Mouse (Mus musculus) cerebral cortex, adult 2 months (tissue): ENCODE measurements around the gene Atp6v1d.

Experiments
- WGBS: fragments of 180-500 bp; shearing (Covaris S2); methylation state at CpG from one replicate; pipeline ENCODE4 v1.1.7; 2018; 5-methylcytosine and 5-hydroxymethylcytosine counted together

The Atp6v1d gene

DNA sequence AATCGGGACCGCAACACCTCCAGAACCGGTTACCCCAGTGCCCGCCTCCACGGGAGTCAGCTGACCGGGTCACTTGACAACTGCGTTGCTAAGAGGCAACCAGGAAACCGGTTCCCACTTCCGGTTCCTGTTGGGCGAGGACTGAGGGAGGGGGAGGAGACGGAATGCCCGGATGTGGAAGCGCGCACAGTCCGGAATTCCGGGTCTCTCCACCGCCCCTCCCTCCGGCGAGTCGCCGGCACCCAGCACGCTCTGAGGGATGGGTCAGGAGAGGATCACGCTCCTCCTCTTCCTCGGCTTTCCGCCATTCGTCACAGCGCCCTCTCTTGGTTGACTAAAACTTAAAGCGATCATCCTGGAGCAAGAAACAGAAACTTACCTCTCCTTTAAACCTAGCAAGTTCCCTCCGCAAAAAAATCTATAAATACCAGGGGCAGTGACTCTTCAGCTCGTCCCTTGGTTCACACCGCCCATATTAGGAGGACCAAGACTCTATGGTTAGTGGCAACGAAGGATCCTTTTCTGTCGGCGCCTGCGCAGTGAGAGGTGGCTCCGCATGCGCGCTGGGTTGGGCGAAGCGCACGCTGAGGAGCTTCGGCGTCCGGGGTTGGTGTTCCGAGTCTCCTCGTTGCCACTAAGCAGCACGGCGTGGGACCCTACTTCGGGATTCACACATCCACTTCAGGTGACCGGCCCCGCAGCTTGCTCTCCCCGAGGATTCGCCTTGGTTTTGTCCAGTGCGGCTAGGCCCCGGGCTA lies at the start of gene Atp6v1d, which contains the start of gene Eif2s1:
TSS of gene Atp6v1d (minus strand) at position 143 of the 758 bp plus-strand sequence.
TSS of gene Eif2s1 (plus strand) at position 324 of the 758 bp plus-strand sequence.
- under 1% methylated on average over 55 of the region's 55 CpGs for WGBS

DNA sequence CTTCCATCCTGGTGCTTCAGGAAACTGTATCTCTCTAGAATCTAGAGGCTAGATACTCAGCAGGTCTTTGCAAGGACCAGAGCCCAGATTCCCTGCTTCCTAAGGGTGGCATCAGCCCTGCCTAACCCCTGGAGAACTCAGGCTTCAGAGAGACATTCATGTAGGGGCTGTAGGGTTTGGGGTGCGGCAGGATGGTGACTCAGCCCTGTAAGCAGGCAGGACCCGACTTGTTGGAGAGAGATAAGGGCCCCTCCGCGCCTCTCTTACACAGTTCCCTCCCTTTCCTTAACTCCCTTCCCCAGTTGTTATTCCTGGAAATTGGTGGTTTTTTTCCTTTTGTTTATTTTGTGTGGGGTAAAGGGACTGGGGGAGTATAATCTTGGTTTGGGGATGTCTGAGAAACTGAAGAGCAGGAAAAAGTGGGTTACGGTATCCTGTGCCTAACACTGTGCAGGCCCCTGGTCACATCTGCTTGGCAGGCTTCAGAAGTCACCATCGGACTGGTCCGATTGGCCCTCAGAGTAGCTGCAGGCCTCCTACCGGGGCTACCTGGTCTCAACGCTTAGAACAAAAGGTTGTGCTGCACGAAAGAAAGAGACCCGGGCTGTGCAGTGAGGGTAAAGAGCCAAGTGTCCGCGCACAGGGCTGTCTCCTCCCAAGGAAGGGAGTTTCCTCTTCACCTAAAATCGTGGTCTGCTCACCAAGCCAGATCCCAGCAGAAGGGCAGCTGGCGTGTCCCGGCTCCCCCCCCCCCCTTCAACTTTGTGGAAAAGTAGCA lies 49.4 kb upstream of the Atp6v1d start:
- 35% methylated on average over 16 of the region's 16 CpGs for WGBS

DNA sequence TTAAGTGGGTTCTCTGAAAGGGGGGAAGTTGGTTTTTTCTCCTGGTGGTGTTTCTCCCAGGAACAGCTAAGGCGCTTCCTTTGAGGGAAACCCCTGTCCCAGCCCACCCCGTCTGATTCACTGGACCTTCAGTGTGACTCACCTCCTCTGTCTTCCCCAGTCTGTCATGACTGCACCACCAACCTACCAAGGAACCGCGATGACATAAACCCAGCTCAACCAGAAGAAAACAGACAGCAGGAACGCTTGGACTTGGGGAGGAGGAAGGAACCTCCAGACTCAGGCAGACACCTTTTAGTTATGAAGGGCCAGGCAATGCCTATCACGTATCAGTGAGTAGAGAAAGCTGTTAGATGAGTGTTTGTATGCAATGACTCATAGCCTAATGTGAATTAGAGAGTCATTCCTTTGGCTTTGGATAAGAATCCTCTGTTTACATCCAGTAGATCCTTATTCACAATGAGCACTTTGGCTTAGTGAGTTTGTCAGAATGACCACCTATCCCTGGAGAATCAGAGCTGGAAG lies 46.7 kb upstream of the Atp6v1d start:
- WGBS: 69% methylated on average over 6 of the region's 6 CpGs

DNA sequence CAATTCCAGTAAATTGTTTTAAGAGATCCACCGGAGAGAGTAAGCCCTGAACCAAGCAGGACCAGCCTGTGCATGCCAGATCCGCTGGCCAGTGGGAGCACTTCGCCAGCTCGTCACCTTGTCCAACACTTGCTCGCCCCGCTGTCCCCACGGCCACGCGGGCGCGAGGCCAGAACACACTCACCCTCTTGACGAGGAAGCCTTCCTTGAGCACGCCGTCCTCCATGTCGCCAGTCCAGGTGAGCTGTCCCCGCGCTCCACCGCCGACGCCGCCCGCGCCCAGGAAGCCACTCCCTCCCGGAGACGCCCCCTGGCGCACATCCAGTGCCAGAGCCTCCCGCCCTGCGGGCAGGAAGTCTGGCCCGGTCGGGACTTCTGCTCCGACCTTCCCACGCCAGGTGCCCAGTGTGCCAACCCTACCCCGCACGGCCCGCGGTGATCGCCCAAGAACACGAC lies 45.3 kb upstream of the Atp6v1d start, which contains the start of gene Plek2:
TSS of gene Plek2 (minus strand) at position 258 of the 456 bp plus-strand sequence.
- 4% methylated on average over 38 of the region's 38 CpGs for WGBS

DNA sequence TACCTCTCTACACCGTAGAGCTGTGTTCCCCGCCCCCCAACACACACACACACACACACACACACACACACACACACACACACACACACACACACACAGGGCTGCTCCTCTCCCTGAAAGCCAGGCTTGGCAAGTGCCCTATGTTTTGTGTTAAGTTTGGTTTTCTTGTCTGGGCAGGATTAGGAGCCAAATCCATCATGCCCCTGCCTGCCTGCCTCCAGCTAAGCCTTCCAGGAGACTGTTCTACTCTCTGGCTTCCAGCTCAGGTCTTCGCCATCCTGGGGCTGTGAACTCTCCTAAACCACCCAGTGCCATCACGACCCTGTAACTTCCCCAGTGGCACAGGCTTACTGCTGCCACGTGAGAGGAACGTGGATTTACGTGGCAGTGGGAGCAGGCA lies 43.1 kb upstream of the Atp6v1d start:
- 86% methylated on average over 7 of the region's 7 CpGs for WGBS

DNA sequence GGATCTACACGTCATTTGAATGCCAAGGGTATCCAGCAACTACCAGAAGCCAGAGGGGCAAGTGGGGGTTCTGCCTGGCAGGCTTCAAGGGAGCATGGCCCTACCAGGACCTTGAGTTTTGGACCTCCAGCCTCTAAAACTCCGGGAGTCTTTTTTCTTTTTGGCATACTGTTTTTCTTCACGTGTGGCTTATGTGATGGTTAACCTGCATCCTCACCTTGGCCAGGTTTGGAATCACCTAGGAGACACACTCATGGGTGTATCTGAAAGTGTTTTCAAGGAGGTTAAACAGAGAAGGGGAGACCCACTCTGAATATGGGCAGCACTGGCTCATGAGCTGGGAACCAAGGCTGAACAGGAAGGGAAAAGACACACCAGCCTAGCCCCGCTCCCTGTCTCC lies 41.9 kb upstream of the Atp6v1d start:
- WGBS: 87% methylated on average over 4 of the region's 4 CpGs

DNA sequence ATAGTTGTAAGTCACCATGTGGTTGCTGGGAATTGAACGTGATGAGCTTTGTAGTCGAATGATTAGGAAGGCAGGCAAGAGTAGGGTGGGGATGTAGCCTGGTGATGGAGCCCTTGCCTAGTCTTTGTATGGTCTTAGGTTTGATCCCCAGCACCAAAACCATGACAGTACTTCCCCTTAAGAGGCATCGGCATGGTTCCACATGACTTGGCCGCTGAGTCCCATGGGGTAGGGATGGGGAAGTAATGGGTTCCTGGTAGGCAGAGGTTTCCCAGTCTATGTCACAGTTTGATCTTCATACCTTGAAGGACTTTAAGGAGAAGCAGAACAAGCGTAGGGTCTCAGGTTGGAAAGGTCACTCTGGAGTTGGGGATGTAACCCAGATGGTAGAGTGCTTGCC lies 40.0 kb upstream of the Atp6v1d start:
- WGBS: 84% methylated on average over 5 of the region's 5 CpGs

DNA sequence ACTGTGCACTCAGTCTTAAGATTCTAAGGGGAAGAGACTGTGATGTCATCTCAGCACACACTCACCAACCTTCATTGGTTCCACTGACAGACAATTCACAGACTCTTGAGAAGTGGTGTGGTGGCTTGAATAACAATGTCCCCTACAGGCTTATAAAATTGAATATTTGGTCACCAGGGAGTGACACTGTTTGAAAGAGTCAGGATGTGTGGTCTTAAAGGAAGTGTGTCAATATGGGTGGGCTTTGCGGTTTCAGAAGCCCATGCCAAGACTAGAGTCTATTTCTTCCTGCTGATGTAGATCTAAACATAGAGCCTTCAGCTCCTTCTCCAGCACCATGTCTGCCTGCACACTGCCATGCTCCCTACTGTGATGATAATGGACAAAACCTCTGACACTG lies 36.4 kb upstream of the Atp6v1d start:
- WGBS: 94% methylated on average over 1 of the region's 1 CpGs

DNA sequence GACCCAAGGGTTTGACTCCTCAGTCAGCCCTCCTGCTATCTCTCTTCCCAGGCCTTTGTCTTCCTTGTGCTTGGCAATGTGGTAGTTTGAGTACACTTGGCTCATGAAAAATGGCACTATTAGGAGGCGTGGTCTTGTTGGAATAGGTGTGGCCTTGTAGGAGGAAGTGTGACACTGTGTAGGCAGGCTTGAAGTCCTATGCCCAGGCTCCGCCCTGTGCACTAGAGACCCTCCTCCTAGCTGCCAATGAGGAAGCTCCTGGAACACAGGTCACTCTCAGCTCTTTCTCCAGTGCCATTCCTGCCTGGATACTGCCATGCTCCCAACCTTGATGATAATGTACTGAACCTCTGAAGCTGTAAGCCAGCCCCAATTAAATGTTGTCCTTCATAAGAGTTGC lies 29.7 kb upstream of the Atp6v1d start:
- 94% methylated on average over 2 of the region's 2 CpGs for WGBS

DNA sequence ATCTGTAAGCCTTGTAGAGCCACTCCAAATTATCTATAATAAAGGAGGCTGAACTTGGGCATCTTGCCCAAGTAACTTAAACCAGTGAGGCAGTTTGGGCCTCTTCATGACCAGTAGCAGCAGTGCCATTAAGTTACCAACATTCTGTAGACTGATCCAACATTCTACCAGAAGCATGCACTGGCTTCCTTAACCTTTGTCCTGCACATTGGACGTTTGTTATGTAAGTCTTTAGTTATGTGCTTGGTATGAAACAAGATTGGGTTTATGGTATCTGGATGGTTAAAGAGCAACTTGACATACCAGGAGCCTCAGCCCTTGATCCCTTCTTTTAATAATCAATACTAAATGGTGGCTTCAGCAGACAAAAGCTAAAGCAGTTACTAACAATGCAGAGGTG lies 28.6 kb upstream of the Atp6v1d start:
- 71% methylated on average over 1 of the region's 1 CpGs for whole genome bisulfite sequencing

DNA sequence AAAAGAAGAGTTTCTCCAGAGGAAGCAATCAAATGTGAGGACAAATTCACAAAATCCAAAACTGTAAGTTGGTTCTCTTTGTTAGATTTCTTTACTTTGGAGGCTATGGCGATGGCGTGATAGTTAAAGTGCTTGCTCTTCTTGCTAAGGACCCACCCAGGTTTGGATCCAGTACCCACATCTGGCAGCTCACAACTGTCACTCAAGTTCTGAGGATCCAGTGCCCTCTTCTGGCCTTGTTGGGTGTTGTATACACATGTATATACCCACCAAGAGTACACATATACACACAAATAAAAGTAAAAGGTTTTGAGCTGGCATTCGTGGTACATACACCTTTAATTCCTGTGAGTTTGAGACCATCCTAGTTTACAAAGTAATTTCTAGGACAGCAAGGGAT lies 13.1 kb upstream of the Atp6v1d start:
- over 99% methylated on average over 3 of the region's 3 CpGs for WGBS

DNA sequence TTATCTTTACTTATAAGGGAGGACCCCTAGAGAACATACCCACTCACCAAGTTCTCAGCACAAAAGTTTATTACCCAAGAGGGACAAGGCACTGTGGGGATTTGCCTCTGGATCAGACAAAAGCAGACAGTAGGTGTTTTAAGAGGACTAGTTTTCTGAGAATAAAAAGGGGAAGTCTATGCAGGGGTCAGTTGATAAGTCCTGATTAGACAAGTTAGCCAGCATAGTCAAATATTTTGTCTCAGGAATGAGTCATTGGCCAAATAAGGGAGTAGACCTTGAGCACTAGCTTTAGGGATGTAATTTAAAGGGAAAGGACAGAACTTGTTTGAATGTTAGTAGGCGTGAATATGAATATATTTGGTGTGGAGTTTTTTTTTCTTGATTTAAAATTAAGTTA lies 6.7 kb upstream of the Atp6v1d start:
- WGBS: 74% methylated on average over 1 of the region's 1 CpGs

DNA sequence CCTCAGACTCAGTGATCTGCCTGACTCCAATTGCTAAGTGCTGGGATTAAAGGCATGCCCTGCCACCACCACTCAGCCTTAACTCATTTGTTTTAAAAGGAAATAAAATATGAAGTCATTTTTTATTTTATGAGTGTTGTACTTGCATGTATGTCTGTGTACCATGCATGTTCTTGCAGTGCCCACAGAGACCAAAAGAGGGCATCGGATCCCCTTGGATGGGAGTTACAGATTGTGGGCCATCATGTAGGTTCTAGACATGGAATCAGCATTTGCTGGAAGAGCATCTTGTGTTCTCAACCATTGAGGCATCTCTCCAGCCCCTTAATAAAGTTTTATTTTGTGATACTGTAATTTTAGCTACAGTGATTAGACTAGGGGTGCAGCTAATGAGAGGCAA lies 4.0 kb upstream of the Atp6v1d start:
- WGBS: 100% methylated on average over 1 of the region's 1 CpGs

DNA sequence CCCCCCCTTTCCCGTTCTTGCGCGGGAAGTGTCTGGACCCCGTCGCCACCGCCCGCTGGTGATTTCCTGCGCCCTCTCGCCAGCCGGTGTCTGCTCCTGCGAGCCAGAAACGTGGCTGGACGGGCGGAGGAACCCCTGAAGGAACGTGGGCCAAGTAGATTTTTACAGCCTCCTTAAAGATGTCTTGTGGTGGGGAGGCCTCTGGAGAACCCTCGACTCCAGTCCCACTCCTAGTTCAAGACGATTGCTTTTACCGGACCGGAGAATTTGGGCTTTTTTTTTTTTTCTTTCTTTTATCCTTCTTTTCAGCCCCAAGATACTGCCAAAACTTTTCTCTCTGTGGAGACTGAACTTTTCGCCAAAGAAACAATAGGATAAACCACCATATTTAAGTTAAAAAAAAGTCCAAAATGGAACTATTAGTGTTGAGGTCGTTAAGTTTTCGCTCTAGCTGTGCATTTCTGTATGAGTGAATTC lies 854 bp upstream of the Atp6v1d start:
- WGBS: 0% methylated on average over 22 of the region's 22 CpGs

DNA sequence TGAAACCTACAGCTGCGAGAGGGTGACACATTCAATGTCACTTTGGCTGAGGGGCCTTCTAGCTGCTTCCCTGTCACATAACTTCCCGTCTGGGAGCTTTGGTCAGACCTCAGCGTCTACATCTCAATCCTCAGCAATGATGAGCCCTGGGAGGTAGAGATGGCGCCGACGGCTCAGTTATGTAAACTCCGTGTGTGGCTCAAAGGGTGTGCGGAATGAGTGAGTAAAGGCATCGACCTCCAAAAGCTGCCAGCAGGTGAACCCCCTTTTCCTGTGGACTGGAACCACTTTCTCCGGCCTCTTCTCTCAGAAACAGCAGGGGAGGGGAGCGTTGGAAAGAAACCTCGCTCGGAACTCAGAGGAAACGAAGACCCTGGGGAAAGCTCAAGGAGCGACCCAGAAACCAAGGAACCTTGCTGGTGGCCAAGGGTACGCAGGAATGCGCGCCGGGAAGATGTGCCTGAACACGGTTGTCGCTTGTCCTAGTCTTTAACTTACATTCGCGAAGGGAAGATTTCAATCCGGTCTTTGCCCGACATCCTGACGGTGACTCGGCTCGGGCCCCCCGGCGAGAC lies 430 bp downstream of the Atp6v1d start:
- WGBS: under 1% methylated on average over 30 of the region's 30 CpGs

DNA sequence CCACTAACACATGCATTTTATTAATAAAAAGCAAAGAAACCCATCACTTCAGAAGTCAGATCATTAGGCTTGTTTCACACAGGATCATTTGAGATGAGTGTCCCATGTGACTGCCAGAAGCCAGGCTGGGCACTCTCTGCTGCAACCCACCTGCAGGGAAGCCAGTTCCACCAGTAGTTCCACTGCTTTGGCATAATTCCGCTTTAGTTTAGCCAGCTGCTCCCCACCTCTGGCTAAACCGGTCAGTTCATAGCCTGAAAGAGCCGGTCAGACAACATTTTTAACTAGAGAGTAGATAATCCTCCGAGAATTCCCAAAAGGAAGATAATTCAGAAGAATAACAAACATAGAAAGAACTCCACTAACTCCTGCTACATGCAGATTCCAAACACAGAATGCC lies 13.2 kb downstream of the Atp6v1d start:
- WGBS: 91% methylated on average over 4 of the region's 4 CpGs

DNA sequence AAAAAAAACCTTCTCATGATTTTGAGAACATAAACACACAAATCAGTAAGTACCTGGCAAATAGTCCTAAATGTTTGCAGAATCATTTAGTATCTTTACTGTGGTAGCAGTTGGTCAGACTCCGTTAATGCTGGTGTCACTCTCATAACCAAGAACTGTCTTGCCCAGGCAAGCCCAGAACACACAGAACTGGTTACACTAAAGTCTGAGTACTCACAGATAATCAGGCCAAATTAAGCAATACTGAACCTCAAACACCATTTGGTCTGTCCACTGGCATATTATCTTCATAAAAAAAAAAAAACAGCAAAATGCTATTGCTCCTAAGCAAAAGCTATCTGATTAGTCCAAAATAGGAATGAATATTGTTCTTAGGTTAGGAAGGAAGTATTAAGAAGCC lies 19.0 kb downstream of the Atp6v1d start:
- WGBS: 96% methylated on average over 1 of the region's 1 CpGs

DNA sequence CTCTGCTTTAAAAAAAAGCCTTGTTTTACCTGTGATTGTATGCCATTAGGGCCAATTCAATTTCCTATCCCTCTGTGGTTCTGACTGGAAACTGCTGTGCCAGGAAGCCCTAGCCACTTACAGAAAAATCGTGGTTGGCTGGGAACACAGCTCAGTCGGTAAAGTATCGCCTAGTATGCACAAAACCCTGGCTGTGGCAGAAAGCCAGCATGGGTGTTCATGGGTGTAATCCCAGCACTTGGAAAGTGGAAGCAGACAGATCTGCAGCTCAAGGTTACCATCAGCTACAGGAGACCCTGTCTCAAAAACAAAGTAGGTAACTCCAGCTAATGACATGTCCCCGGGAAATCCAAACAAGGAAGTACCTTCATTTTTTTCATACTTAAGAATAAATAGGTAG lies 21.5 kb downstream of the Atp6v1d start:
- WGBS: 45% methylated on average over 4 of the region's 4 CpGs

DNA sequence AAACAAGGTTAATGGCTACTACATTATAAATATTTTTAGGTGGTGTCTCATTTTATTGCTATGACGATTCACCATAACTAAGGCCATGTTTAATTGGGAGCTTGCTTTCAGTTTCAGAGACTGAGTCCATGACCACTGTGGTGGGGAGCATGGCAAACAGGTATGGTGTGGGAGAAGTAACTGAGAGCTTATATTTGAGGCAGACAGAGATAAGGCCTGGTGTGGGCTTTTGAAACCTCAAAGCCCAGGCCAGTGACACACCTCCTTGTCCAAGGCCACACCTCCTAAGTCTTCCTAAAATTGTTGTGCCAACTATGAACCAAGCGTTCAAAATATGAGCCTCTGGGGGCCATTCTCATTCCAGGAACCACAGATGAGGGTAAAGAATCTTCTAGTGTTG lies 26.9 kb downstream of the Atp6v1d start:
- WGBS: 92% methylated on average over 2 of the region's 2 CpGs

DNA sequence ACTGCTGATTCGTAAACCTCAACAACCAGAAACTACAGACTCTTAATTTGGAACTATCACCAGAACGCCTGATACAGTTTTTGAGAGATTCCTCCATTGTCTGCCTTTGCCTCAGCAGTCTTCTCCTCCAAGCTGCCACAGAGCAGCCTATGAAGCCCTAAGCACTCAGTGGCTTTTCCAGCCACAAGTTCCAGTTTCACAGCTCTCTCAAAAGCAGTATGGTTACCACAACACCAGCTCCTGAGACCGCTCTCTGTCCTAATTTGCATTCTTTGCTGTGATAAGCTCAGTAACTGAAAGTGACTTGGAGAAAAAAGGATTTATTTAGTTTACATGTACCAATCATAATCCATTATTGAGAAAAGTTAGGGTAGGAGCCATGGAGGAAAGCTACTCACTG lies 61.4 kb downstream of the Atp6v1d start:
- 84% methylated on average over 3 of the region's 3 CpGs for WGBS

DNA sequence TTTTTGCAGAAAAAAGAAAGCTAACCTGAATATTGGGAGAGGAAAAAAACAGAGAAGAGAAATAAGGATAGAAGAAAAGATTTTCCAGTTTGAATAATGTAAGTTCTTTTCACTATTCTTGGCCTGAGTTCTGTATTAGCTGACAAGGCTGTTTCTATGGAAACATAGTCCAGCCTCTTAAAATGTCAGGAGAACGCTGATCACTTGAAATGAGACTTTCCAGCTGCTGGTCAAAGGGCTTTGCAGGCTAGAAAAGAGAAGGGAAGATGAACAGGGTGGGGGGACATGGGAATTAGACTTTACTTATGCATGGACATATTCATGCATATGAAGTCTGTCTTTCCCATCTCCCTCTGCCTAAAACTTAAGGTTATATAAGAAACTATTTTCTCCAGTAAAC lies 67.2 kb downstream of the Atp6v1d start:
- 51% methylated on average over 1 of the region's 1 CpGs for WGBS

DNA sequence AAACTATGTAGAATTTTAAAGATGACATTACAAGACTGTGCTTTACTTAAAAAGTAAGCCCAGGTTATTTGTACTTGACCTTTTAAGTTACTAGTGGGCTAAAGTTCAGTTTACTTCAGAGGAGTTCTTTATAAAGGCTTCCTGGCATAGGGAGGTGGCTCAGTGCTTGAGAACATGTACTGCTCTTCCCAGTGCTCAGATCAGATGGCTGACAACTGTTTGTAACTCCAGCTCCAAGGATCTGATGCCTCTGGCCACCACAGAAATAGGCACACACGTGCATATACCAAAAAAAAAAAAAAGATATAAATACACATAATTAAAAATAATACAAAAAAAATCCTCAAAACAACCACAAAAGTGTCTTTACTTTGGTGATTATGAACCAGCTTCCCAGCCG lies 70.6 kb downstream of the Atp6v1d start:
- WGBS: 70% methylated on average over 2 of the region's 2 CpGs
